Mouse (Mus musculus) G1E (cell line): ENCODE measurements around the gene Acad9.

ENCODE experiments used
- CTCF ChIP-seq: IDR thresholded peaks from 2 replicates; pipeline ENCODE4 v1.5.1; 2012; ENCODE audit warnings: low read depth, low read length, inconsistent platforms, mixed read lengths
- TAL1 ChIP-seq: conservative IDR thresholded peaks from 2 replicates; pipeline ENCODE4 v1.6.1; 2012; ENCODE audit warnings: low read depth, low read length, inconsistent platforms, mixed read lengths

- TF ChIP-seq CTCF (no peak), TAL1 (no peak)
These were observed 4.7 kb downstream of the Acad9 start for GRCm38 (mm10) chr3:36070436-36070835.
